Mouse (Mus musculus) spleen, adult 2 months (tissue): ENCODE measurements around the gene Tmem82.

Experiments used
- CTCF ChIP-seq: fragments of 200-500 bp; IDR thresholded peaks from 2 replicates; pipeline ENCODE4 v1.5.1; 2011; ENCODE audit warnings: mild to moderate bottlenecking, inconsistent platforms; ENCODE audit not compliant: insufficient read depth, insufficient read length, insufficient replicate concordance; ENCODE audit errors: extremely low read depth
- POLR2A ChIP-seq: fragments of 200-500 bp; IDR thresholded peaks from 2 replicates; pipeline ENCODE4 v1.6.1; 2011; ENCODE audit warnings: low read depth, low read length, inconsistent platforms

- TF ChIP-seq CTCF, result no peak
- TF ChIP-seq POLR2A, result no peak
Observed at GRCm38 (mm10) chr4:141641961-141642811, 23.8 kb upstream of the Tmem82 start.
